Mouse (Mus musculus) embryonic fibroblast, embryonic 13.5 days (primary cell): ENCODE data around the gene Srgn.

Source experiments
- CTCF ChIP-seq: IDR thresholded peaks from 2 replicates; pipeline ENCODE4 v1.5.1; 2011; ENCODE audit warnings: mild to moderate bottlenecking, control low read depth, low read length, moderate library complexity, borderline replicate concordance; ENCODE audit not compliant: insufficient read depth
- POLR2A ChIP-seq: IDR thresholded peaks from 2 replicates; pipeline ENCODE4 v1.6.1; 2011; ENCODE audit warnings: low read depth, mild to moderate bottlenecking, control low read depth, low read length, moderate library complexity

GRCm38 (mm10) chr10:62488266-62488665 lies 39.0 kb downstream of the Srgn start:
- TF ChIP-seq CTCF: no peak
- no peak for TF ChIP-seq POLR2A
